Mouse (Mus musculus): ENCODE measurements around the gene Gpr6.

Gene Gpr6

GRCm38 (mm10) chr10:41072116-41072515, at the start of gene Gpr6:
TSS of gene Gpr6 (minus strand) at chr10:41072285.
- in situ Hi-C loops (cut with MboI; ENCODE audit: unreplicated experiment in 2 of 2) = no loop called here

DNA sequence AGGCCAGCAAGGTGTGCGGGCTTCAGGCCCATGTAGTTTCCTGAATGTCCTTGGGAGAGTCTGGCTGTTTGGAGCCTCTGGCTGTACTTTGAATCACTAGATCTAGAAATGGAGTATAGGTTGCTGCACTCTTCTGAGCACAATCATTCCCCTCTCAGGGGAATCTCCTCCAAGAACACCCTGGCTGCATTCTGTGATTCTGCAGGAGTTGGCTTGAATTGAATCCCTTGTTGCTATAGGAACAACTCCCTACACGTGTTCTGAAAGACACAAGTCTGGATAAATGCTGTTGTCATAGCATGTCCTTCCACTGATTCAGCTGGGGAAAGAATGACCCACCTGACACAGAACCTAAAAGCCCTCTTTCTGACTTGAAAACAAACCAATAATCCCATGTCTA, 28.0 kb upstream of the Gpr6 start:
- in situ Hi-C loops (cut with MboI; ENCODE audit: unreplicated experiment in 2 of 2) = no loop called here

DNA sequence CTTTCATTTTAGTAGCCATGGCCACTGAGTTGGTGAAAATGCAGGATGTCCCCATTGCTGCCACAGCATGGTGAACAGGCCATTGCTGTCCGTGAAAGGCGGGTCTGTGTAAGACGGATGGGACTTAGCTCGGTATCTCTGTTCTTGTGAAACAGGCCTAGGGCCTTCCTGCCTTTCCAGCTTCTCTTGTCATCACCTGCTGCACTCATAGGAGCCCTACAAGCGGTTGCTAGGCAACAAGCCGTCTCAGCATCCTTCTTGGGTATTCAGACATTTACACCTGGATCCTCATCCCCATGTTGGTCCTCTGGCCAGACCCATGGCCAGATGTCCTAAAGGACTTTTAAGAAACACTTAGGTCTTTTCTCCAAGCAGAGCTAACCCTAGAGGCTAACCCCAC, 26.1 kb upstream of the Gpr6 start:
- in situ Hi-C loops (cut with MboI; ENCODE audit: unreplicated experiment in 2 of 2) = no loop called here

DNA sequence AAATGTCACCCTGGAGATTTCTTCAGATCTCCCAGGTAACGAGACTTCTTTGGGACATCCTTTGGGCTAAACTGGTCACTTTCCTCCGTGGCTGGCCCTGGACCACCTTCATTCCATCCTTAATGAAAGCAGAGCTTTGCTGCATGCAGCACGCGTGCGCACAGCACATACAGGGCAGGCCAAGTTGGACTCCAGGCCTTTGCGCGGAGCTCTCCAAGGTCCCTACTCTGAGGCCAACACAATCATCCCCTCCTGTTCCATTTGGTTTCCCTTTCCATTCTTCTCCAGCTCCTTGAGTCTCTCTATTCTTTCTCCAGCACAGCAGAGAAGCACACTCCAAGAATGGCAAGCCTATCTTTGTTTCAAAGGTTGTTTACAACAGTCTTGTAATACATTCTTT, 16.8 kb upstream of the Gpr6 start:
- in situ Hi-C loops (cut with MboI; ENCODE audit: unreplicated experiment in 2 of 2) = no loop called here

- in situ Hi-C loops (cut with MboI; ENCODE audit: unreplicated experiment in 2 of 2) = no loop called here
Observed at GRCm38 (mm10) chr10:41071696-41072095, 389 bp downstream of the Gpr6 start.

GRCm38 (mm10) chr10:41070693-41071651, 1.1 kb downstream of the Gpr6 start:
- in situ Hi-C loops (cut with MboI; ENCODE audit: unreplicated experiment in 2 of 2) = no loop called here

DNA sequence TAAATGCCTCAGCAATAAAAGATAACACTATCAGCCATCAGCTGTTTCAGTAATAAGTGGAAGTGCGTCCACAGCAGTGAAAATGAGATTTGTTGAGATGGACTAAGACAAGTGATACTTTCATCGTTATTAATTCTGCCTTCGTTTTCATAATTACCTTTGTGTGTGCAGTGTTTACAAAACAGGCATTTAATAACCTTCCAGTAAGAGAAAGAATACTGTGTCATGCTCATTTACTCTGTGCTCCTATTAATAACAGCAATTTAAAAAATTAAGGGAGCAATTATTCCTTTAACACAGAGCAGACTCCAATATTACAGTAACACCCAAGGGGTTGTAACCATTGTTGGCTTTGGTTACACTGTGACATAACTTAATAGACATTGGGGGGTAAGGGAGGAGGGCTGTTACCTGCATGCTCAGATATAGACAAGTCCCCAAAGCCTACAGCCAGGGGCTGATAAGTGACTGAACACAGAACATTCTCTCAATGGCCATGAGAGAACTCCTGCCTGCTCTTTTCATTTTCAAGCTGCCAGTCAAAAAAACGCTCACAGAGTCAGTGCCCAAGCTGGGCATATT, 11.7 kb downstream of the Gpr6 start:
- in situ Hi-C loops (cut with MboI; ENCODE audit: unreplicated experiment in 2 of 2) = no loop called here

DNA sequence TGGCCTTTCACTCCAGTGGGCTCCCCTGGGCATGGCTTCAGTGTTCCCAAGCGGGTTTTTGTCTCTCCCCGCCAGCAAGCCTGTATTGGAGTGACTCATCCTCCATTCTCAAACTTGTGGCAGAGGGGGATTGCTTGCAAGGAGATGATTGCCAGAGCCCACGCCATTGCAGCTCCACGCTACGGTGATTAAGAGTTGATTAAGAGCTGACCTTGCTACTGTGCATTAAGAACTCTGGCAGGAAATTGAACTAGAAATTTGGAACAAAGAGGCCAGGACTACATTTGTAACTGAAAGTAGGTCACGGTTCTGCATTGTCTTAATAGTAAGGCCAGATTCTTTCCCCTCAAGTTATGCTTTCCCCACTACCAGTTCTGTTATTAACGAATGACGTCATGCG, 16.5 kb downstream of the Gpr6 start:
- in situ Hi-C loops (cut with MboI; ENCODE audit: unreplicated experiment in 2 of 2) = no loop called here

- in situ Hi-C loops (cut with MboI; ENCODE audit: unreplicated experiment in 2 of 2) = no loop called here
Observed at GRCm38 (mm10) chr10:41054005-41054404, 18.1 kb downstream of the Gpr6 start.

DNA sequence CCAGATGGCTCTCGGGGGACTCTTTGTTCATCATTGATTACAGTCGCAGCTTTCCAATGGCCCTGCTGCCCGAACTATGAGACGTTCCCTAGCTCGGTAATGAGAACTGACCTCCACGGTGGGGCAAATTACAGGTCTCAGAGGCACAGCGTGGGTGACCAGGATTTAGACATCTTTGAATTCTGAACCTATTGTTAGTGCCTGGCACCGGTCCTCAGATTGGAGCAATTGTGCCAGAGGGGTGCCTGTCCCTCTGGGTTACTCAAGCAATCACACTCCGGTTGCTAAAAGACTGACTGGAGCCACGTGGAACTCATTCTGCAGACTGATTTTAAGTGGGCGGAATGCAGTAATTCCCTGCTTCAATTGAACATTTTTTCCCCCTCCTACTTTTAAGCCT, 29.8 kb downstream of the Gpr6 start:
- in situ Hi-C loops (cut with MboI; ENCODE audit: unreplicated experiment in 2 of 2) = no loop called here

- in situ Hi-C loops (cut with MboI; ENCODE audit: unreplicated experiment in 2 of 2) = no loop called here
Observed at GRCm38 (mm10) chr10:41041478-41041877, 30.6 kb downstream of the Gpr6 start.

- in situ Hi-C loops (cut with MboI; ENCODE audit: unreplicated experiment in 2 of 2) = no loop called here
Observed at GRCm38 (mm10) chr10:41040530-41041085, 31.5 kb downstream of the Gpr6 start.

DNA sequence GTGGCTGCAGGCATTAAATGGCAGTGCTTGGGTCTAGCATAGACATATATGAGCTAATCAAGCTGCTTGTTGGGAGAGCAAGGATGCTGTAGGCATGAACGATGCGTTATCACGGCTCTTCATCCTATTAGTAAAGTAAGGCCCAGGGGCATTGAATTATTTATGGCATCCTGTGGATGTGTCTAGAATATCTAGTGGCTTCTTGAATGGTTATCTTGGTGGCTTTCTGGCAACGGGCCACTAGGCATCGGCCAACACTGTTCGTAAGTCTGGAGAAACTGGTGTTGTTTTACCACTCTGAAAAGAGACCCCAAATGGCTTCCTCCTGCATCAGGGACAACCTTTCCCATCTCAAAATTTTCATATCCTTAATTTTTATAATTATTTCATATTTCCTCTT, 33.6 kb downstream of the Gpr6 start:
- in situ Hi-C loops (cut with MboI; ENCODE audit: unreplicated experiment in 2 of 2) = no loop called here

- in situ Hi-C loops (cut with MboI; ENCODE audit: unreplicated experiment in 2 of 2) = no loop called here
Observed at GRCm38 (mm10) chr10:41037722-41038121, 34.4 kb downstream of the Gpr6 start.

DNA sequence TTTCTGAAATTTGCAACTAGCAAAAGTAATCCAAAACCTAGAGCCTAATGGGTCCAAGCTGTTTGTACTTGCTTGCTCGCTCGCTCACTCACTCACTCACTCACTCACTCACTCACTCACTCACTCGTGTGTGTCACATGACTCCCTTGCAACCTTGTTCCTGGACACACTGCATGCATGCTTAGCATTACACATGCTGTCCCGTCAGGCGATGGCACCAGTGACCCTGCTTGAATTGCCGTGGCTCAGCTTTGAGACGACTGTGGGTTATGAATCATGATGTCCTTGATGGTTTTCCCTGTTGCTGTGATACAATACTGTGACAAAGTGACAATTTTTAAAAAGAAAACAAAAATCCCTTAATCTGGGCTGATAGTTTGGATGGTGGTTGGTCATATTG, 39.3 kb downstream of the Gpr6 start:
- in situ Hi-C loops (cut with MboI; ENCODE audit: unreplicated experiment in 2 of 2) = no loop called here

- in situ Hi-C loops (cut with MboI; ENCODE audit: unreplicated experiment in 2 of 2) = loop anchor here (25.0 kb wide), 1 partner anchor 387 kb away; no protein-coding TSS in a partner anchor
Observed at GRCm38 (mm10) chr10:41024860-41025259, 47.2 kb downstream of the Gpr6 start.

DNA sequence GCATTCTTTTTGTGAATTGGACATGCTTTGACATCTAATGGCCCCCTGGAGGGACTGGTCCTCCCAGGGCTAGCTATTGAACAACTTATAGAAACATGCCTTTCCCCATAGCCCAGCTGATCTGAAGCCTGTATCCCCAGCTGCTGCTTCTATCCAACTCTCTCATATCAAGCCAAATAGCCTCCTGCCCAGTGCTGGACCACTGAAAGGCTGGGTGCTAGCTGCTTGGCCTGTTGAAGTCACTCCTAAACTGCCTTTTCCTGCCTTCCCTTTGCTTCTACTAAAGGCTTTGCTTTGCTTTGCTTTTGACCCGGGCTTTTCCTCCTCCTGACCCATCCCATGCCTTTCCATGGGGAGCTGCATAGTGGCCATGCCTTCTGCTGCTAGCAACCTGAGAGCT, 47.7 kb downstream of the Gpr6 start:
- in situ Hi-C loops (cut with MboI; ENCODE audit: unreplicated experiment in 2 of 2) = loop anchor here (25.0 kb wide), 1 partner anchor 388 kb away; no protein-coding TSS in a partner anchor

- in situ Hi-C loops (cut with MboI; ENCODE audit: unreplicated experiment in 2 of 2) = loop anchor here (25.0 kb wide), 1 partner anchor 390 kb away; no protein-coding TSS in a partner anchor
Observed at GRCm38 (mm10) chr10:41022226-41022625, 49.9 kb downstream of the Gpr6 start.
